Mouse (Mus musculus): ENCODE measurements at regions not wholly inside any gene's neighbourhood (a gene's known extent, or its start where the extent isn't known, plus 50 kb on each side); places are given as distances from the start of the nearest gene placed in this dataset.

DNA sequence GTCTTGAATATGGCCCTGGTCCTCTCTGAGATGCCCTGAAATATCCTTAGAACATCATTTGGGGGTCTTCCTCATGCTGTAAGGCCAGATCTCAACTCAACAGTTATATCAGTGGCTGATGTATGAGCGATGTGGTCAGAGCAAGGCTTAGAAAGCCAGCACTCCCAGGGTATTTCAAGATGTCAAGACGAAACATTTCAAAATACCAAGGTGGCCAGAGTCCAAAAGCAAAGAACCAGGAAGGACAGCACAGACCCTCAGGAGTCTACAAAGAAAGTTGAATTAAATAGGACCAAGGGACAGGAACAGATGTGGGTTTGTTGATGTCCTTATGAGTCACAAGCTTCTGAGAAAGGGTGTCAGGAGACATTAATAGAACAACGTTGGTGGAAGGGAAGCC is 55.8 kb upstream of the Cplx2 start:
- TF ChIP-seq EP300 (IDR thresholded peaks at IDR 0.05; ENCODE audit: low read depth) = no peak
- TF ChIP-seq CTCF (IDR thresholded peaks at IDR 0.05; ENCODE audit: low read depth) = no peak
